Mouse (Mus musculus) kidney, postnatal 4 days (tissue): Measurements from ENCODE around the gene Lyl1.

Source experiments
- DNase-seq, 2 experiments: peaks; one replicate each; pipeline ENCODE4 v3.0.0; 2021; ENCODE audit warnings: mixed read lengths in 2 of 2

Gene Lyl1

GRCm38 (mm10) chr8:84703466-84704249, 2.4 kb downstream of the Lyl1 start:
- DNase-seq: peak in 1 of 2 experiments; percentile 53

GRCm38 (mm10) chr8:84704356-84704755, 3.1 kb downstream of the Lyl1 start:
- peak; percentile 88 to 92 for DNase-seq

- DNase-seq: peak; percentile 53 to 62
Measured at GRCm38 (mm10) chr8:84704867-84705831, 3.9 kb downstream of the Lyl1 start.

GRCm38 (mm10) chr8:84705960-84706359, 4.7 kb downstream of the Lyl1 start:
- no peak for DNase-seq

DNA sequence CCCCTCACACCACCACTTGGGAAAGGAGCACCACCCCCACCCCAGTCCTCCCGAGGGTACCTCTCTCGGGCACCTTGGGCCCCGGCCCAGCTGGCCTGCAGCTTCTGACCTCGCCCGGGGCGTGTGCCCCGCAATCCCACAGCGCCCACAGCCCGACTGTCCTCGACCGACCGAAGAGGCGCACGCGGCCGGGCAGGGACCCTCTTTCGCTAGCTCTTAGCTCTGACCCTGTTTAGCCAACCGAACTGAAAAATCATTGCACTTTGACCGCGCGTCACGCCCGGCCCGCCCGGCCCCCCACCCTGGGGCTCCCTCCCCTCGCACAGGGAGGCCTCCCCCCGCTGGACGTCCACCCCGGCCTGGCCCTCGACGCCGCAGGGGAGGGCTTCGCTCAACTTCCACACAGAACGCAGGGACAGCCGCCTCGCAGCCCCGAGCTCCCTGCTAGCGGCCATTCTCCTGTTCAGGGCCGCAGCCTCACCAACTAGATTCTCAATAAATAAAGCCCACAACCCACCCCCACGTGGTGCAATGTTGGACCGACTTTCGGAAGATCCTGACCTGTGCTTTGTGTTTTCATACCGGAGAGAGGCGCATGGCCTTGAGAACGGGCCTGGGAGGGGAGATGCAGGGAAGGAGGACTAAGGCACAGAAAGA, 5.5 kb downstream of the Lyl1 start:
- peak in 1 of 2 experiments; percentile 67 for DNase-seq

DNA sequence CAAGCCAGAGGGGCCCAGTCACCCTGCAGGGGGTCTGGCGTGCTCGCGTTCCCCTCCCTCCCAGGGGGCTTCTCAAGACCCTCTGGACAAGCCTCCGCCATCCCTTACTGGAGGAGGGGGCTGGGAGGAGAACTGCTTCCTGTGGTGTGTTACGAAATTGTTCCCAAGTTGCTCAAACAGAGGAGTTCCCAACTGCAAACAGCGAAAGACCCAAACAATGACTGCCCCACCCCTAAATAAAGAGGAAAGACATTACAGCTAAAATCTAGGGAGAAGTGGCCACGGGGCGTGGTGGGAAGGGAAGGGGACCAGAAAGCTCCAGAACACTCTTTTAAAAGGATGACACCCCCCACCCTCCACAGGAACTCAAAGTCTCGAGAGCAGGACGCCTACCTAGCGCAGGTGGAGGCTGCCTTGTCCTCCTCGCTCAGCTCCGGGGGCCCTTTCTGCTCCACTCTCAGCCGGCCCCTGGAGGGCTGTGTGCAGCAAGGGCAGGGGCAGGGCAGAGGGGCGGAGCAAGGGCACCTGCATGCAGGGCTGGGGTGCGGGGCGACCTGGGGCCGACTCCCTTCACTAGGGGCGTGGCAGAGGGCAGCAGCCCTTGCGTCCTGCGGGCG, 6.1 kb downstream of the Lyl1 start:
- DNase-seq: peak in 1 of 2 experiments; percentile 70

DNA sequence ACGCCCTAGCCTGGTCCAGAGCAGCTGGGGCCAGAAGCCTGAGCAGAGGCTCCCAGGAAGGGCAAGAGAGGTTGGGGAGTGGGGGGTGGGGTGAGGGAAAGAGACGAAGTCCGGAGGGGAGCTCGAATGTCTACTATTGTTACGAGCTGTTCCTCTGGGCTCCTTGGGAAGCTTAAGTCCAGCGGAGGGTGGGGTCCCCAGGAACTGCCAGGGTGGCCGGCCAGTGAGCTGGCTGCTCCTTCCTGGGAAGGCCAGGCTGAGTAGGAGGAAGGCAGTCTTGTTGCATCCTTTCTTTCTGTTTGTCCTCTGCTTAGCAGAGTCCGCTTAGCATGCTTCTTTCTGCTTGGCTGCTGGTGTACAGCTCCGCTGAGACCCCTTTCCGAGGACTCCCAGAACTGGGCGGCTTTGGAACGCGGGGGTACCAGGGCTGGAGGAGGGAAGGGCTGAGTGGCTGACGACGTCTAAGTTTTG, 6.8 kb downstream of the Lyl1 start:
- peak in 1 of 2 experiments; percentile 44 for DNase-seq

GRCm38 (mm10) chr8:84708774-84709475, 7.7 kb downstream of the Lyl1 start:
- DNase-seq: peak; percentile 90 to 92

- no peak for DNase-seq
Measured at GRCm38 (mm10) chr8:84709931-84710330, 8.7 kb downstream of the Lyl1 start.

DNA sequence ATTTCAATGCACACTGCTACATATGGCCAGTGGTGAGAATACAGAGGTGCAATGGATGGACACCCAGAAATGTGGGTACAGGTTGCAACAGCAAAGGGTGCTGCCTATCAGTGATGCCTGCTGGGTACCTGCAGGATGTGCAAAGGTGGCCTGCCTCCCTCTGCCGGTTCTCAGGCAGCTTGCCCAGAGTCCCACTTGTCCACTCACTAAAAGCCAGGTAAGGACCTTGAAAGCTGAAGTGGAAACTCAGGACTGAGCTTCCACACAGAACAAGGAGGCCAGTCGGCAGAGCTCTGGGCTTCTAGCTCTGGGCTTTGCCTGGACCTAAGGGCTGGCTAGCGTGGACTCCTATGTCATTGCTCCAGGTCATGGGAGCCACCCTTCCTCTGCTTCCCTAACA, 10.1 kb downstream of the Lyl1 start:
- DNase-seq: peak in 1 of 2 experiments; percentile 15

DNA sequence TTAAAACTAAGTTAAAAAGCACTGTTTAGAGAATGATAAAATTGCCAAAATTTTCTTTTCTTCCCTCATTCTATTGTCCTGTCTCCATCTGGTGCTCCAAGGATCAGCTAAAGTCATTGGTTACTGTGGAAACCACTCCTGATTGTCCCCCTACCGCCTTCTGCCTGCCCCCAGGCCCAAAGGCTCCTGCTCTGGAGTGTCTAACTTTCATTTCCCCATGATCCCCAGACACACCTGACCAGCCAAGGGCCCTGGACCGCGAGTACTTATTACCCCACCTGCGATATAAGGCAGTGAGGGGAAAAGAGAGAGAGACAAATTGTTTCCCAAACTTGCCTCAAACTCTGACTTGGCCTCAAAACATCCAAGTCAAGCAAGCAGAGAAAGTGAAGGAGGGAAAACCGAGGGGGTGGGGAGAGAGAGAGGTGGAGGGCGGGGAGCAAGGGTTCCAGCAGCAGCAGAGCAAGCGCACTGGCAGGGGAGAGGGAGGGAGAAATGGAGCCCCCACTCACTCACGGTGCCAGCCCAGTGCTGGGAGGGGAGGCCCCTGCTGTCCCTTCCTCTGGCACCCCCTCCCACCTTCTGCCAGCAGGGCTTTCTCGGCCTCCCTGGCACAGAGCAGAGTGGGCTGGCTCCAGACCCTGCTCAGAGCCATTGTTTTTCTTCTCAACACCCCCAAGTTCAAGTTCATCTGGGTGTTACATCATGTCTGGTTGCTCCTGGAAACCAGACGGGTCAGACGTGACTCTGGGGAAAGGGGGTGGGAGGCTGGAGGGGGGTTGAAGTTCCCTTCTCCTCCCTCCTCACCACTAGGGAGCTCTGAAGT, 10.9 kb downstream of the Lyl1 start:
- peak; percentile 67 to 81 for DNase-seq

GRCm38 (mm10) chr8:84712759-84713120, 11.5 kb downstream of the Lyl1 start:
- DNase-seq: no peak

DNA sequence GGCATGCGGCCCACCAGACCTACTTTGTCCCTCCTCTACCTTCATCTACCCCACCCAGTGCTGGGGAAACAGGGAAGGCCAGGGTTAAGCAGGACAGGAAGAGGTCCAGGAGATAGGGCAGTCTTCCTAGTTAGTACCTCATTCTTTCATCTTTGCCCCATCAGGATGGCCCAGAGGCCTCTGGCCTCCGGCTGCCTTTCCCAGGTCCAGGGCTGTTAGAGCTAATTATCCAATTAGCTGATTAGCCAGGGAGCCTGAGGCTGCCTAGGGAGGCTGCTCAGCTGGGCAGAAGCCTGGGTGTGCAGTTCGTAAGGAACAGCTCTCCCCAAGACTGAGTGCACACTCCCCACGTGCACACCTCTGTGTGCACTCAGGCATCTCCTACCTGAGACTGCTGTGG, 12.1 kb downstream of the Lyl1 start:
- no peak for DNase-seq

- DNase-seq: no peak
Measured at GRCm38 (mm10) chr8:84714161-84714560, 12.9 kb downstream of the Lyl1 start.

GRCm38 (mm10) chr8:84715893-84716468, 14.7 kb downstream of the Lyl1 start:
- DNase-seq: peak in 1 of 2 experiments; percentile 66

DNA sequence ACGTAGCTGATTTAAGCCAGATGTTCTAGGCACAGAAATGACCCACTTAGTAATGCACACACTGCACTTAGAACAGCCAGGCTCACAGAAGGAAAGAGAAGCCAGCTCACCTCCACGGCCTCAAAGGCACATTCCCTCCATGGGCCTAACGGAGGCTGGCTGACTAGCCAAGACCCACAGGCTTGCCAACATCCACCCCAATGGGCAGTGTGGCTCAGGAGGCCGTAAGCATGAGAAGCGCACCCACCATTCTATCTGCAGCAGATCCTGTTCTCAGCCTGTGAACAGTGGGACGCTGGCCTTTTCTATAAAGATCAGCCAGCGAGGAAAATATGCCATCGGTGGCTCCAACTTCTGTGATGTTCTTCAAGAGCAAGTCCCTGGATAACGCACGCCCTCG, 15.5 kb downstream of the Lyl1 start:
- no peak for DNase-seq

- no peak for DNase-seq
Measured at GRCm38 (mm10) chr8:84718476-84718875, 17.2 kb downstream of the Lyl1 start.

DNA sequence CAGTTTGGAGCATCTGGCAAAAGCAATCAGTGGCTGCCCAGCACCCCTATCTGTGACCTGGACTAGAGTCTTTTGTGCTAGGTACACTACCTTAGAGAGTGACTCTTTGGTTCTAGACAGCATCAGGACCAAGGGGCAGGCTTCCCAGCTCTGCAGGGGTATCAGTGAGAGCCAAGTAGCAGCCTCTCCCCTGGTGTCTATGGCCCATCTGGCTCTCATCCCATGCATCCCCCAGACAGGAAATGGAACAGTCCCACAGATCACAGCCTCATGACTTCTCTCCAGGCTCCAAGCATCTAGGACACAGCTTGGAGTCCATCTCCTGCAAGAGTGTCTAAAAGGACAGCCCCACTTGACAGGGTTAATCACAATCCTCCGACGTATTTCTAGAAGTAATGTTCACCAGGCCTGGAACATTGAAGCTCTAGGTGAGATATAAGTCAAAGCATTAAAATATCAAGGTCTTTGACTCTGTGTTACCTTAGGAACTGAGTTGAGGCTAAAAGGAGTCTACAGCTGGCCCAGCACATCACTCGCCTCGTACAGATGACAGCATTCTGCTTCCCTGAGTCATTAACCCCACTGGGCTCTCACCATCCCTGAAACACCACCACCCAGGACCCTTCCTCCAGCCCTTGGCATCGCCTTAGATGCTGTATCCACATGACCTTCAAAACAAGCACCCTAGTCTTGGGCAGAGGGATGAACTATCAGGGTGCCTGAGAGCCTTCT, 17.9 kb downstream of the Lyl1 start:
- DNase-seq: no peak

GRCm38 (mm10) chr8:84722530-84722849, 21.2 kb downstream of the Lyl1 start:
- DNase-seq: no peak
